Mouse (Mus musculus) forebrain, embryonic 14.5 days (tissue): ENCODE results near the gene Apod. TPM values are rescaled to one million over a fixed set of nuclear protein-coding genes. Genes with fewer than 3 reads are reported as not detected.

Source experiments
- ATAC-seq: fragments of 200-750 bp; cut with Nextera tagmentation; 2 replicates; pipeline ENCODE4 v1.8.0; 2017; ENCODE audit warnings: mild to moderate bottlenecking, moderate library complexity
- DNase-seq: peaks from one replicate; pipeline ENCODE4 v3.0.0-alpha.2; 2015; ENCODE audit warnings: low spot score
- H3K27ac ChIP-seq: fragments of 300-500 bp; sonication (generic); 2 replicates; pipeline ENCODE4 v1.5.1; 2014; ENCODE audit warnings: low read depth, mild to moderate bottlenecking, control low read depth, low read length, moderate library complexity
- H3K27me3 ChIP-seq: fragments of 300-500 bp; sonication (generic); replicated peaks from 2 replicates; pipeline ENCODE4 v1.6.1; 2014; ENCODE audit warnings: low read length, control low read depth, mixed read lengths; ENCODE audit not compliant: control insufficient read depth, insufficient read depth
- H3K36me3 ChIP-seq: fragments of 300-500 bp; sonication (generic); 2 replicates; pipeline ENCODE4 v1.6.1; 2014; ENCODE audit warnings: low read length, control low read depth; ENCODE audit not compliant: control insufficient read depth, insufficient read depth
- H3K4me1 ChIP-seq: fragments of 300-500 bp; sonication (generic); 2 replicates; pipeline ENCODE4 v1.6.1; 2014; ENCODE audit warnings: antibody characterized with exemption, low read length, control low read depth; ENCODE audit not compliant: control insufficient read depth, insufficient read depth
- H3K4me2 ChIP-seq: fragments of 300-500 bp; sonication (generic); 2 replicates; pipeline ENCODE4 v1.6.1; 2014; ENCODE audit warnings: mild to moderate bottlenecking, control low read depth, low read length
- H3K4me3 ChIP-seq: fragments of 300-500 bp; sonication (generic); 2 replicates; pipeline ENCODE4 v1.5.1; 2014; ENCODE audit warnings: low read depth, low read length, control low read depth
- H3K9ac ChIP-seq: fragments of 300-500 bp; sonication (generic); 2 replicates; pipeline ENCODE4 v1.6.1; 2014; ENCODE audit warnings: mild to moderate bottlenecking, low read length, control low read depth, moderate library complexity
- H3K9me3 ChIP-seq: fragments of 300-500 bp; sonication (generic); replicated peaks from 2 replicates; pipeline ENCODE4 v1.6.1; 2016; ENCODE audit warnings: low read length, control low read depth, mixed read lengths; ENCODE audit not compliant: control insufficient read depth
- WGBS: fragments of 180-500 bp; shearing (Covaris S2); extraction: QIAGEN DNeasy Blood & Tissue Kit; methylation state at CpG from one replicate; pipeline ENCODE4 v1.1.7; 2014; 5-methylcytosine and 5-hydroxymethylcytosine counted together
- polyA plus RNA-seq: library from polyadenylated mRNA; unstranded; fragments of >200 nt; fragmentation: Nextera tagmentation; extraction: Ambion mirVana; gene quantifications from 2 replicates; pipeline ENCODE4 v1.2.1, GENCODE M21; 2014

Apod gene
- polyA plus RNA-seq, 1 experiment from 2014 or later = 65.3 TPM

DNA sequence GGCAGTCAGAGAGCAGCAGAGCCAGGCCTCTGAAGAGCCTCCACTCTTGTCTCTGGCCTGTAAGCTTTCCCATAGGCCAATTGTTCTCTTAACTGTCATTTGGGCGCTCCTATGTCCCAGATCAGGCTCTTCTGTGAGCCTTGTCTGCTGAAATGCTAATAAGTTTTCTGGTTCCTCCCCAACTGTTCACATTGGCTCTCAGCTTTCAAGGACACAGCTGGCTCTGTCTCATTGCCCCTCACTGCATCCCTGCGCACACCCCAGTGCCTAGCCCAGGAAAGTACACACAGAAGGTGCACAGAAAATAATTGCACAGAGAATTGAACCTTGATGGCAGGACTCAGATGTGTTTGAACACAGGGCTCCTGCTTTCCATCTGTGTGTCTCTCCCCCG is 14.7 kb downstream of the Apod start:
- DNase-seq (no peak), ATAC-seq (no peak)
- Histone ChIP-seq H3K9me3 (no peaks in the 10 kb centered on the region), H3K27ac (no peak overlapping the region), H3K4me2 (no peak overlapping the region), H3K27me3 (no peaks in the 10 kb centered on the region), H3K4me3 (no peak overlapping the region), H3K36me3 (no peaks in the 10 kb centered on the region), H3K4me1 (peaks cover 8% of the 10 kb centered on the region), H3K9ac (no peak overlapping the region)
- 24% methylated on average over 3 of the region's 3 CpGs for WGBS

- DNase-seq (no peak), ATAC-seq (no peak)
- H3K4me2 ChIP-seq = no peak overlapping the region
- H3K27ac ChIP-seq = no peak overlapping the region
- no peaks in the 10 kb centered on the region for H3K27me3 ChIP-seq
- H3K9ac ChIP-seq = no peak overlapping the region
- H3K9me3 ChIP-seq = no peaks in the 10 kb centered on the region
- no peak overlapping the region for H3K4me3 ChIP-seq
- no peaks in the 10 kb centered on the region for H3K36me3 ChIP-seq
- 53% methylated on average over 11 of the region's 11 CpGs for WGBS
- peaks cover 8% of the 10 kb centered on the region for H3K4me1 ChIP-seq
Measured at GRCm38 (mm10) chr16:31299164-31299959, 15.2 kb downstream of the Apod start.

DNA sequence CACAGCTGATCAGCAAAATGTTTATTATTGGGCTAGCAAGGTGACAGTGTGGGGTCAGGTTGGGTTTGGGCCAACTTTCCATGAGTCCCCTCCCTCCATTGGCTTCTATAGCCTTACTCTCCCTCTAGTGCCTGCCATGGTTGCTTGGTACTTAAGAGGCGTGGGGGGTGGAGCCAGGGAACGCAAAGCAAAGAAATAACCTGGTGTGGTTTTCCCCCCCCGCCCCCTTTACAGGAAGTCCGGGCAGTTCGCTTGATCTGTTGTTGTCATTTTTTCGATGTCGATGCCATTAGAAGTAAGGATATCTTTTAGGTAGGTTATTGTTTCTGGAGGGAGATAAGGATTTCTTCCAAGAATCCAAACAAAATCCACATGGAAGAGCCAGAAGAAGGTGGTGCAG is 17.5 kb downstream of the Apod start:
- peaks cover 8% of the 10 kb centered on the region for H3K4me1 ChIP-seq
- no peak for ATAC-seq
- no peak overlapping the region for H3K9ac ChIP-seq
- no peak for DNase-seq
- H3K36me3 ChIP-seq = no peaks in the 10 kb centered on the region
- no peak overlapping the region for H3K4me3 ChIP-seq
- H3K4me2 ChIP-seq = no peak overlapping the region
- 88% methylated on average over 7 of the region's 7 CpGs for WGBS
- H3K27me3 ChIP-seq = no peaks in the 10 kb centered on the region
- H3K27ac ChIP-seq = no peak overlapping the region
- no peaks in the 10 kb centered on the region for H3K9me3 ChIP-seq

DNA sequence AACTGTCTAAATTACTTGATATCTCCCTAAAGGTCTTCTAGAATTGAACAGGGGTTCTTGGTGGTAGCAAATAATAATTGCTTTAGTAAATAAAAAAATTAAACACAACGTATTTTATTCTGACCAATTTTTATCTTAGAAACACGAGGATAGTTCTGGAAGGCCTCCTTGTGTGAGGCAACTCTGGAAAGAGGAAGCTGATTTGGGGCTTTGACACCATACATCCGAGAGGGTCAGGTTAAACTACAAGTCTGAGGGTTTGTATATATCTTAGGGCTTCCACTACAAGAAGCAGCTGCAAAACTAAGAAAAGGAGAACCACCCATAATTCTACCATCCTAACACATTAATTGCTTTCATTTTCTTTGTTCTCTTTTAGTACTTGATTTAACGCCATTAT is 20.8 kb downstream of the Apod start:
- WGBS = 78% methylated on average over 4 of the region's 4 CpGs
- no peaks in the 10 kb centered on the region for H3K4me1 ChIP-seq
- H3K27ac ChIP-seq = no peak overlapping the region
- H3K9ac ChIP-seq = no peak overlapping the region
- H3K36me3 ChIP-seq = no peaks in the 10 kb centered on the region
- ATAC-seq (no peak), DNase-seq (no peak)
- H3K9me3 ChIP-seq = no peaks in the 10 kb centered on the region
- H3K27me3 ChIP-seq = no peaks in the 10 kb centered on the region
- H3K4me3 ChIP-seq = no peak overlapping the region
- no peak overlapping the region for H3K4me2 ChIP-seq

- WGBS = 79% methylated on average over 7 of the region's 7 CpGs
- H3K9ac ChIP-seq = no peak overlapping the region
- no peaks in the 10 kb centered on the region for H3K9me3 ChIP-seq
- H3K4me3 ChIP-seq = no peak overlapping the region
- DNase-seq = no peak
- no peaks in the 10 kb centered on the region for H3K4me1 ChIP-seq
- H3K27me3 ChIP-seq = no peaks in the 10 kb centered on the region
- H3K4me2 ChIP-seq = no peak overlapping the region
- no peaks in the 10 kb centered on the region for H3K36me3 ChIP-seq
- H3K27ac ChIP-seq = no peak overlapping the region
- ATAC-seq = no peak
Measured at GRCm38 (mm10) chr16:31290751-31291365, 23.8 kb downstream of the Apod start.

DNA sequence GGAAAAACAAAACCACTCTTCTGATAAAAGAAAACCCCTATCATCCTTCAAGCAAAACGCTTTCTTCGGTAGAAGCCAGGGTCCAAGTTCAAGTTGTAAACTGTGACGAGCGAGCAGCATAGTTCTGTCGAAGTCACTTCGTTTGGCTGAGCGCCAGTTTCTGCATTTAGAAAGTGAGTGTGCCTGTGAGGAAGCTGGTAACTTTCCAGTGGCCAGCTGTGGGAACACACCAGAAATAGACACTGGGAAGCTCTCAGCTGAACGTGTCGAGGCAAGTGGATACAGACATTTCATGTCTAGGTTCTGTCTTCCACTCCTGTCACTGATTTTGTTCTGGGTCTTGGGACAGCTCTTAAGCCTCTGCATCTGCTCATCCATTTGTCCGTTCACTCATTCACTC is 24.3 kb downstream of the Apod start:
- no peak overlapping the region for H3K9ac ChIP-seq
- H3K4me2 ChIP-seq = no peak overlapping the region
- no peaks in the 10 kb centered on the region for H3K36me3 ChIP-seq
- ATAC-seq = no peak
- H3K27ac ChIP-seq = no peak overlapping the region
- WGBS = 75% methylated on average over 10 of the region's 10 CpGs
- H3K4me1 ChIP-seq = no peaks in the 10 kb centered on the region
- no peaks in the 10 kb centered on the region for H3K27me3 ChIP-seq
- no peaks in the 10 kb centered on the region for H3K9me3 ChIP-seq
- no peak overlapping the region for H3K4me3 ChIP-seq
- peak; percentile 60 for DNase-seq

DNA sequence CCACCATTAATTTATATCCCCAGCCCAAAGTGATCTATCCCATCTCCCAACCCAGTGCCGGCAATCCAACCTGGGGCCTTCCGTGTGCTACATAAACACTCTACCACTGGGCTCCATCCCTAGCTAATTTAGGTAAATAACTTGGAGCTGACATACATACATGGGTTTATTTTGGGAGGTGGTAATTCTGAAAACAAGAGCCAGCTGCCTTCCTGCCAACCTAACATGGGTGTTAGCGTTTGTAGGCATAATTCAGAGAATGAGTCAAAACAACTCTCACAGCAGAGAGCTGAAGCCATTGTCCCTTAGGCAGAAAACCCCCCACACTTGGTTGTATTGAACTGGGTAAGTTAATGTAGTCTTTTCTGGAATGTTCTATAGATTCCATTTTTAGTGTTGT is 26.9 kb downstream of the Apod start:
- no peak overlapping the region for H3K9ac ChIP-seq
- DNase-seq (no peak), ATAC-seq (no peak)
- WGBS = 89% methylated on average over 3 of the region's 3 CpGs
- H3K27ac ChIP-seq = no peak overlapping the region
- no peaks in the 10 kb centered on the region for H3K4me1 ChIP-seq
- H3K4me3 ChIP-seq = no peak overlapping the region
- no peaks in the 10 kb centered on the region for H3K27me3 ChIP-seq
- no peaks in the 10 kb centered on the region for H3K36me3 ChIP-seq
- no peak overlapping the region for H3K4me2 ChIP-seq
- no peaks in the 10 kb centered on the region for H3K9me3 ChIP-seq

DNA sequence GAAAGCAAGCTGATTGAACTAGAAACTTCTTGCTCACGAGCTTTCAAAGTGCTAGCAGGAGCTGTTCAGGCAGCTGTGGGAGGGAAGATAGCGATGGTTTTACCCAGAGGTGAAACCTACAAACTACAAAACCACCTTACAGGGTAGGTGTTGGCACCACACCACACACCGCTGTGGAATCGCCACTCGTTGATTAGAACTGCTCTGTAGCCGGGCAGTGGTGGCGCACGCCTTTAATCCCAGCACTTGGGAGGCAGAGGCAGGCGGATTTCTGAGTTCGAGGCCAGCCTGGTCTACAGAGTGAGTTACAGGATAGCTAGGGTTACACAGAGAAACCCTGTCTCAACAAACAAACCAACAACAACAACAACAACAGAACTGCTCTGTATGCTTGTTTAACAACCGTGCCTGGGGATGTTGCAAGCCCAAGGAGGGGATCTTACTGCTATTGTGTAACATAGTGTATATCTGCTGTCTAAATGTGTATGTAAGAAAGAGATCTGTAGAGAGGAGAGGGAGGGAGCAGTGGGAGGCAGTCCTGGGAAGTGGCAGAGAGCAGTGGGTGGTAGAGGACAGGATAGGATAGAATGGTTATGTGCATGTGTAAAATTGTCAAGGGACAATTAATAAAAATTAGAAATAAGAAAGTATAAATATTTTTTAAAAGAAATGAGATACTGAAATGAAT is 27.7 kb downstream of the Apod start:
- no peak overlapping the region for H3K4me2 ChIP-seq
- H3K27ac ChIP-seq = no peak overlapping the region
- ATAC-seq = no peak
- 90% methylated on average over 11 of the region's 11 CpGs for WGBS
- no peaks in the 10 kb centered on the region for H3K36me3 ChIP-seq
- no peak for DNase-seq
- no peaks in the 10 kb centered on the region for H3K27me3 ChIP-seq
- no peak overlapping the region for H3K4me3 ChIP-seq
- H3K9ac ChIP-seq = no peak overlapping the region
- no peaks in the 10 kb centered on the region for H3K4me1 ChIP-seq
- no peaks in the 10 kb centered on the region for H3K9me3 ChIP-seq

DNA sequence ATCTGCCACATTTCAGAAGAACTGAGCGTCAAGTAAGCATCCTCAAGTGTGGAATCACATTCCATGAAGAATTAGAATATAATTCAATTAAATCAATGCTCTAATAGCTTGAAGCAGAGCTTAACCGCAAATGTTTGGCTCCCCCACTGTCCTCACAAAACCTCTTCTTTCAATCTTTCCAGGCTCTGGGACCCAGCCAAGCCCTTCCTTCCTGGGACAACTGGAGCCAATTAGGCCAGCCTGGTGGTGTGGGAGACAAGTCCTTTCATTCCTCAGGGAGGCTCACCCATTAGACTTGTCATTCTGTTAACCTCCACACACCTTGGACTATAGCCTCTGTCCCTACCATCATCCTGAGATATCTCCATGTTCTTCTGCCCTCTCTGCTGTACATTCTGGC is 32.6 kb downstream of the Apod start:
- Histone ChIP-seq H3K4me3 (no peak overlapping the region), H3K9ac (no peak overlapping the region), H3K36me3 (no peaks in the 10 kb centered on the region), H3K9me3 (no peaks in the 10 kb centered on the region), H3K27ac (no peak overlapping the region), H3K4me2 (no peak overlapping the region), H3K4me1 (no peaks in the 10 kb centered on the region), H3K27me3 (no peaks in the 10 kb centered on the region)
- ATAC-seq (no peak), DNase-seq (no peak)
- 55% methylated on average over 2 of the region's 2 CpGs for WGBS
